Mouse (Mus musculus) small intestine, adult 10 weeks (tissue): ENCODE results near the gene Olfr1495. TPM values are rescaled to one million over a fixed set of nuclear protein-coding genes. Genes with fewer than 3 reads are reported as not detected.

Experiments used
- polyA plus RNA-seq: library from polyadenylated mRNA; stranded (reverse); fragments of 350-450 nt; fragmentation: Illumina TruSeq; extraction: RNeasy Lipid Tissue Mini Kit (QIAGEN cat#74804); gene quantifications from one replicate; pipeline ENCODE4 v1.2.3, GENCODE M21; 2014; ENCODE audit warnings: low replicate concordance

Gene Olfr1495
- polyA plus RNA-seq, result not detected

DNA sequence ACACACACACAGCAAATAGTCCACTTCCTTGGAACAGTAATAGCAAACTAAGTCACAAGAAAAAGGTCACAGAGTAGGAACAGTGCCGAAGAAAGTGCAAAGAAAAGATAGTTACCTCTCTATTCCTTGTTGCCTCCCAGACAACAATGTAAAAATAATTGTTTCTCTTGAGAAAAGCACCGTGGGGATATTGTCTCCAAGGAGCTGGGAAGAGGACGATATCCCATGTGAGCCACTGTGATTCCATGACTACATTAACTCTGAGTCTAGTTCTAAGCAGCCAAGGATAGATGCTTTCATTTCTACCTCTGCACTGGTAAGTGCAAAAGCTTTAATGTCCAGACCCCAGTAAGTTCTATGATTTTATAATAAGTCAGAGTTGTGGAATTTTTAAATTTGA is at the start of gene Olfr1495:
Olfr1495 (plus strand) TSS at position 301 of the 400 bp plus-strand sequence.

DNA sequence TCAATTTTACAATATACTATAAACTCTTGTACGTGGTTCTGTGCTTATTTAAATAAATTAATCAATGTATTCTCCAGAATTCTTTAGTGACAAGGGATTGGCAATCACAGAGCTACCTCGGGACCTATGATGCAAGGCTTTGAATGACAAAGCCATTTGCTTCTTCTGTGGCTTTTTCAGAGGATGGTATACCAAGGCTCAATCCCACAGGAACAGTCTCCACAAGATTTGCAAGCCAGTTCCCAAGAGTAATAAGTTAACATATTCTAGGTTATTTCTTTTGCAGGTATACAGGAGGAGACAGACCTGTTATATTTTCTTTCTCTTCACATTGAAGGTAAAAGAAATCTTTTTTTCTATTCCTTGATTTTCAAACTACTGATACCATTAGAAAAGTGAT is 41.4 kb upstream of the Olfr1495 start, which contains the start of gene Olfr1493-ps1:
Olfr1493-ps1 (plus strand) TSS at position 301 of the 400 bp plus-strand sequence.

DNA sequence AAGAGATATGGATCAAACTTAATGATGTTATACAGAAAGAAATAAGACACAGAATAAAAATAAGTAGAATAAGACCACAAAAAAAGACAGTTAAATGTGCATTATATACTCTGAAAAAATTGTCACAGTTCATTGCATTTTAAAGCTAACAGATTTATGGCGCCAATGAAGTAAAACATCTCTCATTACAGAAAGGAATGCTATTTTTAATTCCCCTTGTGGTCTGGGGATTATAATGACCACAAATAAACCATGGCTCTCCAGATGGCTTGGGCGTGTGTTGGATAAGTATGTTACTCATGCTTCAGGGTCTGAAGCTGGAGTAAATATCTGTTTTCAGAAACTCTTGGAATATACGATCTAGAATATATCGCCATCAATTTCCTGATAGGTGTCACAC is 25.0 kb upstream of the Olfr1495 start, which contains the start of gene Olfr1494:
Olfr1494 (plus strand) TSS at position 301 of the 400 bp plus-strand sequence.

DNA sequence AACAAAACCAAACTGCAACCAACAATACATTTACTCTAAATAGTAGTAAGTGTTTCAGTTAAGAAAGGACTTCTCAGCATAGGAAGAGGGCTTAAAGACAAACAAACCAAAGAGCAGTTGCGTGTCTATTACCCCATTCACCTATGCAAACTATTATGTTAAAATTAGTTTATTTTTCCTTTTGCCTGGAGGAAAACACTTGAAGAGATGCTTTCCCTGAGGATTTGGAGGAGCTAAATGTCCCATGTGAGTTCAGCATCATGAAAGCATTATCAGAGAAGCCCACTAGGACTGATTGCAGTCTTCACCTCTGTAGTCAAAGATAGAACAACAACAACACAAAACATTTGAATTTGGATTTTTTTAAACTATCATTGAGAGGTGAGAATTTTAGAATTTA is 13.2 kb downstream of the Olfr1495 start, which contains the start of gene Olfr1496:
Olfr1496 (plus strand) TSS at position 301 of the 400 bp plus-strand sequence.

DNA sequence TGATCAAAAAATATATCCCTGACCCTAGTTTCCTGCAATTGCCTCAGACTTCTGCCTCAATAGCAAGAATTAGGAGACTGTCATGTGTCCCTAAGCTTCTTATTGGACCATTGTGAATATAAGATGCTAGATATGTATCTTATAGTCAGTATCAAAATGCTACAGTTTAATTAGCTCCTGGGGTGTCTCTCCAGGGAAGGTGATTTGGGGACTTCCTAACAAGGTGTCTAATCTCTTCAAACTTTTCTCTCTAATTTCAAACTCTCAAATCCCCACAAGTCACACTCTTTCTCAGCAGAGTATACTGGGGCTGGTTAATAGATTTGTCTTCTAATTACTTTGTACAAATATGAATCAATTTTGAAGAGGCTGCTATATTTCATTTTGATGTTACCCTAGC is 33.7 kb downstream of the Olfr1495 start, which contains the start of gene Olfr1497:
Olfr1497 (minus strand) TSS at position 101 of the 400 bp plus-strand sequence.

DNA sequence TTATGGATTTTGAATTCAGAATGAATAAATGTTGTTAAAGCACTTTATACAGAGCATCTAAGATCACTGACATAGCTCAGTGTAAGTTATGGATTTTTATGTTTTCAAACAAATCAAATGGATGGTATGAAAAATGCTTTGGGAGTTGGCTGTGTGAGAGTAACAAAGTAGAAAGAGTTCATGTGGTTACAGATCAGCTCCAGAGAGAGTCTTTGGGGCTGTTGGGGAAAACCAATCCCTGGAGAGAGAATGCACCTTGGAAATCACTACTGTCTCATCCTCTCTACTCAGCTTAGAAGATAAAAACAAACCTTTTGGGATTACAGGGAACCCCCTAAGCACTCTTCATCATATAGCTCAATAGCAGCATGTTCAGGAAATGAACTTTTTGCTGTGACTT is 54.9 kb downstream of the Olfr1495 start, which contains the start of gene Olfr1499:
Olfr1499 (minus strand) TSS at position 101 of the 400 bp plus-strand sequence.

Other genes starting within 250 kb of the Olfr1495 start
- not detected for gene Olfr1480, start 236.7 kb upstream of the Olfr1495 start, polyA plus RNA-seq
- gene Olfr1484, start 181.1 kb upstream of the Olfr1495 start, polyA plus RNA-seq, result not detected
- gene Olfr1487, start 147.2 kb upstream of the Olfr1495 start, polyA plus RNA-seq, result not detected
- gene Olfr1489, start 133.0 kb upstream of the Olfr1495 start, polyA plus RNA-seq, result not detected
- not detected for gene Olfr1490, start 113.5 kb upstream of the Olfr1495 start, polyA plus RNA-seq
- not detected for gene Olfr1491, start 67.3 kb upstream of the Olfr1495 start, polyA plus RNA-seq
- not detected for gene Olfr1493-ps1, start 41.3 kb upstream of the Olfr1495 start, polyA plus RNA-seq
- not detected for gene Olfr1494, start 24.9 kb upstream of the Olfr1495 start, polyA plus RNA-seq
- not detected for gene Olfr1496, start 13.3 kb downstream of the Olfr1495 start, polyA plus RNA-seq
- gene Olfr1497, start 33.6 kb downstream of the Olfr1495 start, polyA plus RNA-seq, result not detected
- gene Olfr1499, start 54.8 kb downstream of the Olfr1495 start, polyA plus RNA-seq, result not detected
- not detected for gene Olfr1500, start 65.9 kb downstream of the Olfr1495 start, polyA plus RNA-seq
- gene Olfr1501, start 86.1 kb downstream of the Olfr1495 start, polyA plus RNA-seq, result not detected
- not detected for gene Olfr1502, start 97.2 kb downstream of the Olfr1495 start, polyA plus RNA-seq
- gene Olfr1504, start 133.3 kb downstream of the Olfr1495 start, polyA plus RNA-seq, result not detected
- not detected for gene Olfr1505, start 148.9 kb downstream of the Olfr1495 start, polyA plus RNA-seq